In genomic region chr3:102012611-102013211, GRCm38 (mm10) we compare ENCODE assay signal across 7 mouse cellular contexts. TPM values are rescaled to one million over a fixed set of nuclear protein-coding genes. Genes with fewer than 3 reads are reported as not detected.
DNase-seq lines count a peak whose midpoint lies in the region; ATAC-seq and TF ChIP-seq lines count a peak whose summit lies in the region.

No protein-coding gene starts in this region.

- peaks cover 12% of the 10 kb centered on the region for H3K4me1 ChIP-seq in lung, embryonic 16.5 days (replicated peaks; ENCODE audit: control insufficient read depth, insufficient read depth, low read length)
- H3K4me1 ChIP-seq in forebrain, embryonic 16.5 days (replicated peaks; ENCODE audit: control insufficient read depth, insufficient read depth, low read length), result peaks cover 19% of the 10 kb centered on the region
- peaks cover 18% of the 10 kb centered on the region for H3K4me1 ChIP-seq in olfactory bulb, adult 2 months (ENCODE audit: control insufficient read depth, insufficient read depth, low read length)

- no peaks in the 10 kb centered on the region for H3K9me3 ChIP-seq in lung, embryonic 16.5 days (ENCODE audit: control insufficient read depth, low read length)
- H3K9me3 ChIP-seq in forebrain, embryonic 16.5 days (ENCODE audit: control insufficient read depth, low read length), result no peaks in the 10 kb centered on the region

- peaks cover 75% of the 10 kb centered on the region for H3K27me3 ChIP-seq in lung, embryonic 16.5 days (ENCODE audit: control insufficient read depth, insufficient read depth, low read depth, low read length)
- H3K27me3 ChIP-seq in forebrain, embryonic 16.5 days (replicated peaks; ENCODE audit: control insufficient read depth, insufficient read depth, low read length), result peaks cover 12% of the 10 kb centered on the region

- no peak overlapping the region for H3K27ac ChIP-seq in lung, embryonic 16.5 days (ENCODE audit: low read length)
- H3K27ac ChIP-seq in forebrain, embryonic 16.5 days (ENCODE audit: low read length), result peak overlapping the region; percentile 16
- no peak overlapping the region for H3K27ac ChIP-seq in olfactory bulb, adult 2 months (ENCODE audit: insufficient read depth, low read depth, low read length)

- TF ChIP-seq CTCF in olfactory bulb, adult 2 months (IDR thresholded peaks at IDR 0.05; ENCODE audit: insufficient read depth, low read depth, low read length), result no peak

- no peak for DNase-seq in lung, postnatal 14 days
- DNase-seq in cerebellum, adult 9-10 months, result peak; percentile 97
- DNase-seq in left cerebral cortex, postnatal 4 days, result peak; percentile 95
- DNase-seq in natural killer cell, adult 2 months (ENCODE audit: low spot score in 2 of 2), result no peak

- H3K9ac ChIP-seq in lung, embryonic 16.5 days (ENCODE audit: low read length), result peak overlapping the region; percentile 43
- H3K9ac ChIP-seq in forebrain, embryonic 16.5 days (replicated peaks; ENCODE audit: low read depth, low read length), result peak overlapping the region; percentile 70

- H3K4me3 ChIP-seq in lung, embryonic 16.5 days (ENCODE audit: low read length), result peak overlapping the region; percentile 35
- H3K4me3 ChIP-seq in forebrain, embryonic 16.5 days (replicated peaks; ENCODE audit: low read length), result peak overlapping the region; percentile 50
- 0 out of 2 replicates have a peak overlapping the region, but pooled peaks have one; percentile 11 for H3K4me3 ChIP-seq in olfactory bulb, adult 2 months (ENCODE audit: insufficient read depth, low read depth, low read length)

- WGBS in lung, embryonic 16.5 days, result under 1% methylated on average over 53 of the region's 53 CpGs
- WGBS in forebrain, embryonic 16.5 days, result under 1% methylated on average over 53 of the region's 53 CpGs
- 2% methylated on average over 53 of the region's 53 CpGs for WGBS in olfactory bulb, adult 2 months

- no peaks in the 10 kb centered on the region for H3K36me3 ChIP-seq in lung, embryonic 16.5 days (ENCODE audit: control insufficient read depth, insufficient read depth, low read length)
- no peaks in the 10 kb centered on the region for H3K36me3 ChIP-seq in forebrain, embryonic 16.5 days (ENCODE audit: control insufficient read depth, insufficient read depth)

- intact Hi-C loops in left cerebral cortex, postnatal 4 days (cut with DNase I), result no loop called here

- no peak for TF ChIP-seq POLR2A in olfactory bulb, adult 2 months (IDR thresholded peaks at IDR 0.05; ENCODE audit: insufficient read depth, low read depth, low read length)

- ATAC-seq in lung, embryonic 16.5 days (ENCODE audit: low read depth), result peak; percentile 52; the same call in 1 of the 2 replicates
- ATAC-seq in forebrain, embryonic 16.5 days, result peak; percentile 42

- H3K4me2 ChIP-seq in lung, embryonic 16.5 days (ENCODE audit: low read depth, low read length), result peak overlapping the region; percentile 59
- H3K4me2 ChIP-seq in forebrain, embryonic 16.5 days (ENCODE audit: low read length), result peak overlapping the region; percentile 68

RNA-seq across cellular contexts. Expression of gene Nhlh2, which starts 2.8 kb away (rescaled TPM):
- polyA plus RNA-seq in lung, embryonic 16.5 days (2015; fragmentation: Nextera tagmentation; extraction: Ambion mirVana), result not detected in 2 replicates
- 19.0 and 19.6 TPM in 2 replicates for polyA plus RNA-seq in forebrain, embryonic 16.5 days (2015; fragmentation: Nextera tagmentation; extraction: Ambion mirVana)
- 1 to 10 TPM; 2.4 to 3.5 TPM for total RNA-seq in left cerebral cortex, postnatal 4 days (2021)
- polyA plus RNA-seq in olfactory bulb, adult 2 months (2012; ENCODE audit: insufficient read depth, insufficient read length, low replicate concordance, missing spikeins), result not detected in 2 replicates

Comparison
In these comparisons a context has a peak if more than half of its experiments do, and no peak if none do; other contexts are left out.
1. DNase-seq: peak in cerebellum, adult 9-10 months (single experiment) and left cerebral cortex, postnatal 4 days (single experiment); none in lung, postnatal 14 days (single experiment) and natural killer cell, adult 2 months (0 of 2).
2. RNA of gene Nhlh2, which starts 2.8 kb away (polyA plus RNA-seq): 19.0 to 19.6 TPM in forebrain, embryonic 16.5 days; not detected in lung, embryonic 16.5 days and not detected in olfactory bulb, adult 2 months; every median in the first group is over 10 times any median in the second.
3. Peak in every context shown above with its lines, with median percentiles within 50 percentile points of each other: H3K4me3 ChIP-seq.